Mouse (Mus musculus) cortical plate, adult 2 months (tissue): ENCODE data around the gene Tmem8.

Source experiments
- CTCF ChIP-seq: fragments of 200-500 bp; IDR thresholded peaks from 2 replicates; pipeline ENCODE4 v1.5.1; 2011; ENCODE audit warnings: mild to moderate bottlenecking, control low read depth, low read length; ENCODE audit not compliant: insufficient read depth; ENCODE audit errors: extremely low read depth
- POLR2A ChIP-seq: fragments of 200-500 bp; IDR thresholded peaks from 2 replicates; pipeline ENCODE4 v1.6.1; 2011; ENCODE audit warnings: mild to moderate bottlenecking, low read length, control low read depth; ENCODE audit not compliant: insufficient read depth; ENCODE audit errors: extremely low read depth

DNA sequence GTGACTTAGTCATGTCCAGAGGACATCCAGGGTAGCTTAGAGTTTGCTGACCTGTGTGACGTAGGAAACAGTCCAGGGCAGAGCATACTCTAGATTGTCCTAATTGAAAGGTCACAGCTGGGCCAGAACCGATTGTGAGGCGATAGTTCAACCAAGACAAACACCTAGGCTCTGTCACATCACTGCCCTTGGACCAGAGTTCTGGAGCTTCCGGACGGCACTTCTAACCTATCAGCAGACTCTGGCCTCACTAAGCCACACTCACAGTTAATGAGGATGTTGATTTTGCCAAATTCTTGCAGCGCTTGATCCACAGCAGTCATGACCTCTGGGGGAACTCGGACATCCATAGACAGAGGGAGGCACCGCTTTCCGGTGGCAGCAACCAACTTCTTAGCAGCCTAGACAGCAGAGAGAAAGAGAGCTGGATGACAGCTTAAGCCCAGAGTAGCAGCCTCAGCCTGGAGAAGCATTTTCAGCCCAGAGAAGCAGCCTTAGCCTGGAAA lies 26.0 kb upstream of the Tmem8 start:
- TF ChIP-seq CTCF (no peak), POLR2A (no peak)
